Mouse (Mus musculus): Measurements from ENCODE around the gene Eloa.
"Not testable (repeated sequence)": the region's sequence is repeated elsewhere in the genome, so short reads cannot be mapped to it uniquely, and the experiment has no call there.

- not testable (repeated sequence) for TF ChIP-seq CTCF (IDR thresholded peaks at IDR 0.05; ENCODE audit: low read depth, low read length); POLR2A (IDR thresholded peaks at IDR 0.05; ENCODE audit: borderline replicate concordance, low read depth, low read length)
These were observed 41.3 kb downstream of the Eloa start for GRCm38 (mm10) chr4:135980223-135980622.

Data from bone marrow macrophage, adult 2 months (primary cell).